Mouse (Mus musculus) CD8-positive naive resting alpha-beta T cell, adult 2 months (primary cell): Measurements from ENCODE around the gene Hist2h3b.

Experiments used
- DNase-seq, 2 experiments: peaks; one replicate each; pipeline ENCODE4 v3.0.0; 2022; ENCODE audit warnings: low read depth in 2 of 2, low spot score in 2 of 2

Hist2h3b gene

DNA sequence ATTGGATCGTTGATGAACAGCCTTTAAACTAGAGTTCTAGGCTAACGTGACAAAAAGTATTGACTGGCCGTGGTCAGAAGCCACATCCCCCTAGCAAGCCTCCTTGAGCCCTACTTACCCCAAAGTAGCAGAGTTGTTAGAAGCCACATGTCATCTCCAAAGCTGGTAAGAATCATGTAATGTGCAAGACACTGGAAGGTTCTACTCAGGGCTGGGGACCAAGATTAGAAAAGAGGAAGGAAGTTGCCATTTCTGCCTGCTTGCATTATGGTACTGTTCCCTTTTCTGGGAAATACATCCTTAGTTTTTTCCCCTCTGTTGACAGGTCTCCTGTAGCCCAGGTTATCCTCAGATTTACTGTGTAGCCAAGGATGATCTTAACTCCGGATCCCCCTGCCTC, 25.3 kb downstream of the Hist2h3b start, which contains the start of gene Fcgr1:
Fcgr1 (minus strand) TSS at position 183 of the 400 bp plus-strand sequence.
- DNase-seq = no peak

DNA sequence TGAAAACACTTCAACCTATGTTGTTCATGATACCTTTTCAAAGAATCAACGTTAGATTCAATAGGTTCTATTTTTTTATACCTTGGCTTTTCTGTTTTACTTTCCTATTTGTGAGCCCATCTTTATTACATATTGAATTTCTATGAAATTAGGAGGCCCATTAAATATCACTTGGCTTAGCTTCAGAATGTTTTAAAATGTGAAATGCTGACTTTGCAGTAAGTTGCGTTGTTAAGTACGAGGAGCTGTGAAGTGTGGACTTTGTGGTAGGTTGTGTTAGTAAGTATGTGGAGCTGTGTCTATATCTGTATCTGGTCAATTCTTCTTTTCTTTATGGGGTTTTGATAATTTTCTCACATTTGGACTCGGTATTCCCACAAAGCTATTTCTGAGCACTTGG, 29.9 kb downstream of the Hist2h3b start:
- no peak for DNase-seq

DNA sequence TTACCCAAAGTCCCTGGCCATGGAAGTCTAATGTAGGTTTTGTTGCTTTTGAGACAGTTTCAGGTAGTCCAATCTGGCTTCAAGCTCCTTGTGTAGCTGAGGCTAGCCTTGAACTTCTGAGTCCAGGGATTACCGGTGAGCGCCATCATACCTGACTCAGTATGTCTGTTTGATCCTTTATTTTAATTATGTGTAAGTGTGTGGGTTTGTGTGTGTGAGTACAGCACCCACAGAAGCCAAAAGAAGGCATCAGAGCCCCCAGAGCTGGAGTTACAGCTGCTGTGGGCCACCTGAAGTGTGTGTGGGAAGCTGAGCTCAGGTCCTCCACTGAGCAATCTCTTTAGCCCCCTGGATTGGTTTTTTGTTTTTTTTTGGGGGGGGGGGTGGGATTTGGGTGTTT, 31.1 kb downstream of the Hist2h3b start:
- no peak for DNase-seq

DNA sequence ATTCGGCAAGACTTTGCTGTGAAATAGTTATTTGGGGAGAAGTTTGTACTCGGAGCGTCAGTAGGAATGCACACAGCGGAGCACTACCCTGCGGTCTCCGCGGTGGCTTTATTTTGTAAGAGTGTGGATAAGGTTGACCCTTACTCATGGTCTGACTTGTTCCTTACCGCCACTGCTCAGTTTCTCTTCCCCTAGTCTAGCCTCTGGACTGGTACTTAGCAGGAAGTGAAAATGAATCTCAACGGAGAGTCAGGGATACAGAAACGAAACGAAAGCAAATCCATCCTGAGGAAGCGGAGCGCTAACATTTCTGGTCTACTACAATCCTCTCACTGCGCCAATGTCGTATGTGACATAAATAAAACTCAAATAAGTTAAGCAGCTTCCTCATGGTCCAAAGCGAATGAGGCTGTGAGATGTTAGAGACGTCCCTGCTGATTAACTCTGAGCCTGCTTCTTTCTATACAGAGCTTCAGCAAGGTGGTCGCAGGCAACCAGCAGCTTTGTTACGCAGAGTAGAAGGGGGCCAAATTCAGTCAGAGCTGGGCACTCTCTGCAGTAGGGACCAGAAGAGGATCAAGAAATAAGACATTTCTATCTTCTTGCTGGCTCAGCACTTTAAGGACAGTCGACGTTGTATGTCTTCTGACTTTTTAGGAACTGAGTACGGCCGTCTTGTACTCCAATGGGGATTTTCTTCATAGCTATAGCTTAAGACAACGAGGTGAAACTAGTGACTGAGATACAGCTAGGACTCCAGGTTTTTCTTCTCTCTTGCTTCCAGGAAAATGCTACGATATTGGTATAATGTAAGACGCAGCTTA, 32.5 kb downstream of the Hist2h3b start:
- no peak for DNase-seq

DNA sequence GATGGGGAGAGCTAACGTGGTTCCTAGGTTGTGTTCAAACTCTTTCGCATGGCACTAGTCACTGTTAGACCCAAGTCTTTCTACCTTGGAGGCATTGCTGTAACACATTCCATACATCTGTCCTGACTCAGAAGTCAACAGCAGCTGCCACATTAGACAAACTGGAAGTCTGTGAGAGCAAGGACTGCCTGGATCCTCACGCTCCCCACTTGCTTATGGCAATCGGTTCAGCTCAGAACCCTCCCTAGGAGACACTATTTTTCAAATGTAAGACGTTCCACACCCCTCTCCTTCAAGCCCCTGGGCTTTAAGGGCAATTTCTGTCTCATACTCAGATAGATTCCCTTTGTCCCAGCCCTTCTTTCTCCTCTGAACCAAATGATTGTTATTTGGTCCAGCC, 33.6 kb downstream of the Hist2h3b start:
- DNase-seq = no peak

DNA sequence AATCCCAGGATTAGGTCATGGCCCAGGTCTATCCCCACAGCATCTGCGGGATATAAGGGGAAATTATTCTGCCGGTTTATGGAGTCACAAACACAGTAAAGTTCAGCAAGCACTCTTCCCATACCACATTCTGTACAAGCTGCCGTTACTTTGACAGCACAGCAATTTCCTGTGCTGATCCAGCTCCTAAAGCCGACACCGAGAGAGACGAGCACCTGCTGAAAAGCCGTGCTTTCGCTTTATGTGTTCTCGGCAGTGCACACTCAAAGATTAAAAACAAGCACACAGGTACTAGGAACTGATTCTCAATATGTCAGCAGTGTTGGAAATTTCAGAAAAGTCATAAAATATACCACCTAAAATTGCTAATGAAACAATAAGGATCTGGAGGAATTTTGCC, 38.1 kb downstream of the Hist2h3b start:
- no peak for DNase-seq

DNA sequence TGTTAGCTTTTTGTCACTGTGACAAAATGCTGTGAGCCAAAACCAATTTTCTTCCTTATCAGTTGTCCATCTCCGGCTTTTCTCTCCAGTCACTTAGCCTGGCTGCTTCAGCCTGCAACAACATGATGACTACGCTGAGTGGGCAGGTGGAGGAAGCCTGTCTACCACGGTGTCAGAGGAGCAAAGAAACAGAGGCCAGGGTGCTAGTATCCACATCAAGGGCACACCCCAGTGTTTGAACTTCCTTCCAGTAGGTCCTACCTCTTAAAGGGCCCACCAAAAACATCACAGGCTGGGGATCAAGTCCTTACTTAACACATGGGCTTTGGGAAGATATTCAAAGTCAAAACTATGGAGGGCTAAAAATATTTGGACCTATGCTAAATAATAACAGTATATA, 41.0 kb downstream of the Hist2h3b start:
- peak in 1 of 2 experiments; percentile 20 for DNase-seq

DNA sequence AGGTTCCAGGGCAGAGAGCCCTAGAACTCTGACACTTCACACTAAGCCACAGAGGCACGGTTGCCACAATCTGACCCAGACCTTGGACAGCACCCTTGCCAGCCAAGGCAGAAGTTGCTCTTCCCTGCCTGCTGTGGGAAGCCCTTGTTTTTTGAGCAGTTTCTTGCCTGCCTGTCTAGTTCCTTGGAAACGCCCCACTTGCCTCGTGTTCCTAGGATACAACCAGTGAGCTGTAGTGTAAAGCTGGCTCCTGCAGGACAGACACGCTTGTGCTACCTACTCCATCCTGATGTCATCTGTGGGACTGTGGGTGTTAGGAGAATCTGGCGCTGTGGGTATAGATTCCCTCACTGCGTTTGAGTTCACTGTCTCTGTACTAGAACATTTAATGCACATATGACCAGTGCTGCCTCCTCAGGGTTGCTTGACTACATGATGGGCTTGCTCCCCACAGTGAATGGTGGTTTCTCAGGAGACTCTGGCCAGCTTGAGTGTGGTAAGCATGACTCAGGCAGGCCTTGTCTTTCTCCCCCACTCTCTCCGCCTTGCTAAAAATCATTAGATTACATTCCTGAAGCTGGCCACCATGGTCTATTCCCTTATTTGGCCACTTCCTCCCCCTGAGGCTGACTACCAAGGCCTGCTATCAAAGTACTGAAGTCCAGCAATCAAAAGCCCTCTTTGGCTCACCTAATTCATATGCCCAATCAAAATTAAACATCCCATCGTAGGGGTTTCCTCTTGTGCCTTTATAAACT, 44.1 kb downstream of the Hist2h3b start:
- DNase-seq = no peak
